Mouse (Mus musculus) embryonic facial prominence, embryonic 10.5 days (tissue): ENCODE data around the gene Gramd1c. TPM values are rescaled to one million over a fixed set of nuclear protein-coding genes. Genes with fewer than 3 reads are reported as not detected.
A peak's percentile ranks its signal among the peaks of the same experiment; 100 is the strongest.

Experiments used
- DNase-seq: peaks from one replicate; pipeline ENCODE4 v3.0.0-alpha.2; 2017; ENCODE audit warnings: low spot score
- H3K27ac ChIP-seq: fragments of 300-500 bp; sonication (generic); replicated peaks from 2 replicates; pipeline ENCODE4 v1.5.1; 2016; ENCODE audit warnings: mild to moderate bottlenecking
- H3K27me3 ChIP-seq: fragments of 300-500 bp; sonication (generic); replicated peaks from 2 replicates; pipeline ENCODE4 v1.6.1; 2016; ENCODE audit warnings: low read depth, mild to moderate bottlenecking; ENCODE audit not compliant: poor library complexity, severe bottlenecking
- H3K36me3 ChIP-seq: fragments of 300-500 bp; sonication (generic); replicated peaks from 2 replicates; pipeline ENCODE4 v1.6.1; 2016; ENCODE audit warnings: mild to moderate bottlenecking, moderate library complexity
- H3K4me1 ChIP-seq: fragments of 300-500 bp; sonication (generic); 2 replicates; pipeline ENCODE4 v1.6.1; 2016
- H3K4me3 ChIP-seq: fragments of 300-500 bp; sonication (generic); 2 replicates; pipeline ENCODE4 v1.5.1; 2016; ENCODE audit warnings: mild to moderate bottlenecking, moderate library complexity
- H3K9me3 ChIP-seq: fragments of 300-500 bp; sonication (generic); 2 replicates; pipeline ENCODE4 v1.6.1; 2016; ENCODE audit warnings: mild to moderate bottlenecking
- WGBS: fragments of 180-500 bp; shearing (Covaris S2); methylation state at CpG from one replicate; pipeline ENCODE4 v1.1.7; 2016; 5-methylcytosine and 5-hydroxymethylcytosine counted together
- polyA plus RNA-seq: library from polyadenylated mRNA; unstranded; fragments of >200 nt; fragmentation: Nextera tagmentation; extraction: Ambion mirVana; gene quantifications from 2 replicates; pipeline ENCODE4 v1.2.1, GENCODE M21; 2016

Gramd1c gene
- polyA plus RNA-seq, 1 experiment from 2014 or later, result 3.8 TPM

GRCm38 (mm10) chr16:44015416-44016158 is 47.6 kb downstream of the Gramd1c start:
- whole genome bisulfite sequencing, result 66% methylated on average over 16 of the region's 16 CpGs
- H3K27ac ChIP-seq, result no peak overlapping the region
- H3K27me3 ChIP-seq, result no peaks in the 10 kb centered on the region
- peak overlapping the region; percentile 40 for H3K4me3 ChIP-seq
- H3K4me1 ChIP-seq, result 0 out of 2 replicates have a peak, but pooled peaks cover 5% of the 10 kb centered on the region
- H3K36me3 ChIP-seq, result no peaks in the 10 kb centered on the region
- no peak for DNase-seq
- H3K9me3 ChIP-seq, result no peaks in the 10 kb centered on the region

- H3K27ac ChIP-seq, result no peak overlapping the region
- no peaks in the 10 kb centered on the region for H3K36me3 ChIP-seq
- H3K27me3 ChIP-seq, result no peaks in the 10 kb centered on the region
- no peak overlapping the region for H3K4me3 ChIP-seq
- H3K9me3 ChIP-seq, result no peaks in the 10 kb centered on the region
- 63% methylated on average over 5 of the region's 5 CpGs for WGBS
- DNase-seq, result no peak
- H3K4me1 ChIP-seq, result 0 out of 2 replicates have a peak, but pooled peaks cover 2% of the 10 kb centered on the region
Observed at GRCm38 (mm10) chr16:44011010-44011409, 52.1 kb downstream of the Gramd1c start.

DNA sequence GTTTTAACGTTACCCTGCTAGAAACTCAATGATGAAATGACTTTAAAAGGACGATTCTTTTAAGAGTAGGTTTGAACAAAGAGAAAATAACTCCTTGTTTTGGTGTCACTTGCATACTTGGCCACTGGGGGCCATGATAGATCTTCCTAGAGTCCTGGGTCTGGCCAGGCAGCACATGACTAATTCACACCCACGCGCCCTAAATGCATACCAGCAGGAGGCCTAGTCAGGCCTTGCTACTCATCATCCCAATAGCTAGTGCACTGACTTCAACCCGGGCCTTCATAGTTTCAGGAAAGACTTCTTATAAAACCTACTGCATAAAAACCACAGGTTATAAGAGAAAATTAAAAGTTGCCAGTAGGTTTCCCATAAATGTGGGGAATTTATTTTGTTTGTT is 61.1 kb downstream of the Gramd1c start:
- 73% methylated on average over 5 of the region's 5 CpGs for WGBS

GRCm38 (mm10) chr16:43999541-43999940 is 63.6 kb downstream of the Gramd1c start:
- Histone ChIP-seq H3K27ac (no peak overlapping the region), H3K27me3 (no peaks in the 10 kb centered on the region), H3K9me3 (no peaks in the 10 kb centered on the region), H3K4me1 (no peaks in the 10 kb centered on the region), H3K4me3 (no peak overlapping the region), H3K36me3 (no peaks in the 10 kb centered on the region)
- whole genome bisulfite sequencing, result 82% methylated on average over 5 of the region's 5 CpGs
- no peak for DNase-seq

More for the DNA sequence above, 61.1 kb downstream of the Gramd1c start:
- Histone ChIP-seq H3K4me3 (no peak overlapping the region), H3K36me3 (no peaks in the 10 kb centered on the region), H3K4me1 (no peaks in the 10 kb centered on the region), H3K9me3 (no peaks in the 10 kb centered on the region), H3K27ac (no peak overlapping the region), H3K27me3 (no peaks in the 10 kb centered on the region)
- DNase-seq, result no peak

GRCm38 (mm10) chr16:43999111-43999510 is 64.0 kb downstream of the Gramd1c start:
- Histone ChIP-seq H3K4me3 (no peak overlapping the region), H3K27me3 (no peaks in the 10 kb centered on the region), H3K36me3 (no peaks in the 10 kb centered on the region), H3K9me3 (no peaks in the 10 kb centered on the region), H3K4me1 (no peaks in the 10 kb centered on the region), H3K27ac (no peak overlapping the region)
- no peak for DNase-seq
- 85% methylated on average over 8 of the region's 8 CpGs for WGBS

GRCm38 (mm10) chr16:43994623-43995022 is 68.5 kb downstream of the Gramd1c start:
- WGBS, result 90% methylated on average over 3 of the region's 3 CpGs
- Histone ChIP-seq H3K27ac (no peak overlapping the region), H3K9me3 (no peaks in the 10 kb centered on the region), H3K4me3 (no peak overlapping the region), H3K27me3 (no peaks in the 10 kb centered on the region), H3K36me3 (no peaks in the 10 kb centered on the region), H3K4me1 (no peaks in the 10 kb centered on the region)
- no peak for DNase-seq

- Histone ChIP-seq H3K27ac (no peak overlapping the region), H3K36me3 (no peaks in the 10 kb centered on the region), H3K4me1 (no peaks in the 10 kb centered on the region), H3K9me3 (no peaks in the 10 kb centered on the region), H3K4me3 (no peak overlapping the region), H3K27me3 (peaks cover 6% of the 10 kb centered on the region)
- WGBS, result 95% methylated on average over 4 of the region's 4 CpGs
- no peak for DNase-seq
Observed at GRCm38 (mm10) chr16:43986299-43986698, 76.8 kb downstream of the Gramd1c start.

GRCm38 (mm10) chr16:43980110-43980609 is 83.0 kb downstream of the Gramd1c start:
- no peaks in the 10 kb centered on the region for H3K9me3 ChIP-seq
- H3K4me1 ChIP-seq, result peaks cover 12% of the 10 kb centered on the region
- peaks cover 59% of the 10 kb centered on the region for H3K27me3 ChIP-seq
- DNase-seq, result no peak
- H3K36me3 ChIP-seq, result no peaks in the 10 kb centered on the region
- no peak overlapping the region; the same call in 1 of the 2 replicates for H3K27ac ChIP-seq
- peak overlapping the region; percentile 78 for H3K4me3 ChIP-seq
- 30% methylated on average over 9 of the region's 9 CpGs for WGBS

DNA sequence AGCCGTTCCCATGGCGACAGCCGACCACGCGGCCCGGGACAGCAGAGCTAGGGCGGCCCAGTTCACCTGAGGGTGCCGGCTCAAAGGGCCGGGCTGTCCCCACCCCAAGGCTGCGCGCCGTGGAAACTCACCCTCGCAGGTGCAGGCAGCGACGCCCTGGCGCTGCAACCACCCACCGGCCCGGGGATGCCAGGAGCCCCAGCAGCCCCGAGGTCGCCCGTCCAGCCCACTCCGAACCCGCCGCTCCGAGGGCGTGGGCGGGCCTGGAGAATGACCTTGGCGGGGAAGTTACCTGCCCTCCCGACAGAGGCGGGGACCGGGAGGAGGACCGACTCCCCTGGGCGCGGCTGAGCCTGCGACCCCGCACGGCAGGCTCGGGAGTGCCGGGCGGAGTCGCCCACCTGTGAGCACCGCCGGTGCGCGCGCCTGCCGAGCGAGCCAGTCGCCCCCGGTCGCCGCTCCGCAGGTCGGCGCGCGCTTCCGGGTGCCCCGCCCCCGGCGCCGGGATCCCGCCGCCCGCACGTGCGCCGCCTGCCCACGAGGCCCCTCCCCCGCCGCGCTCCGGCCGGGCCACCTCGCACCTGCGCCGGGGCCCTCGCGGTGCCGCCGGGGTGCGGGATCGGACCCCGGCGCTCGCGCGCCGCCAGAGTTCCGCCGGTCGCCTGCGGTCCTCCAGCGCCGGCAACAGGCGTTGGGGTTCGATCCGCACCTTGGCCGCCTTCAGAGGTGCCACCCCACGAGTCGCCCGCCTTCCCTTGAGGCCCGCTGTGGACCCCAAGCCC is 83.6 kb downstream of the Gramd1c start, which contains the start of gene Zdhhc23:
Gene Zdhhc23, minus strand, starts transcription at position 464 of the 782 bp plus-strand sequence.
- H3K4me3 ChIP-seq, result peak within 1 kb of the TSS; percentile 78
- peaks cover 59% of the 10 kb centered on the region for H3K27me3 ChIP-seq
- no peaks in the 10 kb centered on the region for H3K36me3 ChIP-seq
- H3K27ac ChIP-seq, result no peak within 1 kb of the TSS; the same call in 1 of the 2 replicates
- peak; percentile 73 for DNase-seq
- H3K9me3 ChIP-seq, result no peaks in the 10 kb centered on the region
- WGBS, result 3% methylated on average over 103 of the region's 103 CpGs
- peaks cover 12% of the 10 kb centered on the region for H3K4me1 ChIP-seq

- Histone ChIP-seq H3K36me3 (no peaks in the 10 kb centered on the region), H3K4me3 (peak overlapping the region; percentile 78), H3K9me3 (no peaks in the 10 kb centered on the region), H3K27ac (no peak overlapping the region), H3K27me3 (peaks cover 59% of the 10 kb centered on the region), H3K4me1 (peaks cover 15% of the 10 kb centered on the region)
- no peak for DNase-seq
- 16% methylated on average over 7 of the region's 7 CpGs for WGBS
Observed at GRCm38 (mm10) chr16:43979010-43979327, 84.2 kb downstream of the Gramd1c start.

GRCm38 (mm10) chr16:43973606-43974220 is 89.4 kb downstream of the Gramd1c start:
- no peak overlapping the region for H3K4me3 ChIP-seq
- H3K4me1 ChIP-seq, result peaks cover 8% of the 10 kb centered on the region
- H3K27ac ChIP-seq, result no peak overlapping the region
- H3K27me3 ChIP-seq, result peaks cover 27% of the 10 kb centered on the region
- no peak for DNase-seq
- no peaks in the 10 kb centered on the region for H3K36me3 ChIP-seq
- no peaks in the 10 kb centered on the region for H3K9me3 ChIP-seq
- WGBS, result 79% methylated on average over 22 of the region's 22 CpGs

DNA sequence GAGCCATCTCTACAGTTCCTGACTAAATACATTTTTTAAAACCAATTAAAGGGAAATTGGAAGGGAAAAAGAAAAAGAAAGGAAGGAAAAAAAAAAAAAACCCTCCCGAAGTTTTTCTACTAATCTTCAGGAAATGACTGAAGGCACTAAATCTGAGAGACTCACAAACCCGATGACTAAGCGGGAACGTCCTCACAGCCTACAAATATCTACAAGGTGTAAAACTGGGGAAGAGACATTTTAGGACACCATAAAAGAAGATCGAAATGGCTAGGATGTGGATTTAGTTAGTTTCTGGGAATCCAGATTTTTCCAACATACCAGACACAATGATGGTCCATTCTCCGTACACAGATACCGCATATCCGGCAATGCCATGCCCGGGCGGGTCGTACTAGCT is 90.0 kb downstream of the Gramd1c start:
- H3K27me3 ChIP-seq, result peaks cover 21% of the 10 kb centered on the region
- 92% methylated on average over 11 of the region's 11 CpGs for WGBS
- H3K4me3 ChIP-seq, result no peak overlapping the region
- H3K4me1 ChIP-seq, result peaks cover 8% of the 10 kb centered on the region
- H3K27ac ChIP-seq, result no peak overlapping the region
- no peaks in the 10 kb centered on the region for H3K36me3 ChIP-seq
- no peak for DNase-seq
- H3K9me3 ChIP-seq, result no peaks in the 10 kb centered on the region
